Mouse (Mus musculus) embryonic facial prominence, embryonic 11.5 days (tissue): ENCODE data around the gene Prpf3. TPM values are rescaled to one million over a fixed set of nuclear protein-coding genes. Genes with fewer than 3 reads are reported as not detected.

ENCODE experiments used
- ATAC-seq: fragments of 200-750 bp; cut with Nextera tagmentation; replicated peaks from 2 replicates; pipeline ENCODE4 v1.8.0; 2017; ENCODE audit warnings: low read depth; ENCODE audit not compliant: insufficient number of reproducible peaks, low FRiP score, low TSS enrichment
- DNase-seq: peaks from one replicate; pipeline ENCODE4 v3.0.0-alpha.2; 2015; ENCODE audit warnings: low spot score
- H3K27ac ChIP-seq: fragments of 300-500 bp; sonication (generic); replicated peaks from 2 replicates; pipeline ENCODE4 v1.5.1; 2014; ENCODE audit warnings: mild to moderate bottlenecking, low read depth, low read length, control low read depth
- H3K27me3 ChIP-seq: fragments of 300-500 bp; sonication (generic); 2 replicates; pipeline ENCODE4 v1.6.1; 2014; ENCODE audit warnings: mild to moderate bottlenecking, low read length, moderate library complexity, mixed read lengths; ENCODE audit not compliant: control insufficient read depth, insufficient read depth
- H3K36me3 ChIP-seq: fragments of 300-500 bp; sonication (generic); replicated peaks from 2 replicates; pipeline ENCODE4 v1.6.1; 2014; ENCODE audit warnings: low read depth, mild to moderate bottlenecking, low read length, moderate library complexity, mixed read lengths; ENCODE audit not compliant: control insufficient read depth, insufficient read depth
- H3K4me1 ChIP-seq: fragments of 300-500 bp; sonication (generic); 2 replicates; pipeline ENCODE4 v1.6.1; 2014; ENCODE audit warnings: low read length, mixed read lengths; ENCODE audit not compliant: control insufficient read depth, insufficient read depth
- H3K4me2 ChIP-seq: fragments of 300-500 bp; sonication (generic); 2 replicates; pipeline ENCODE4 v1.6.1; 2014; ENCODE audit warnings: low read depth, mild to moderate bottlenecking, control low read depth, low read length, moderate library complexity
- H3K4me3 ChIP-seq: fragments of 300-500 bp; sonication (generic); 2 replicates; pipeline ENCODE4 v1.5.1; 2014; ENCODE audit warnings: low read depth, low read length, control low read depth
- H3K9ac ChIP-seq: fragments of 300-500 bp; sonication (generic); replicated peaks from 2 replicates; pipeline ENCODE4 v1.6.1; 2014; ENCODE audit warnings: mild to moderate bottlenecking, control low read depth, low read length
- H3K9me3 ChIP-seq: fragments of 300-500 bp; sonication (generic); replicated peaks from 2 replicates; pipeline ENCODE4 v1.6.1; 2016; ENCODE audit warnings: mild to moderate bottlenecking, low read length, inconsistent platforms, mixed read lengths; ENCODE audit not compliant: control insufficient read depth
- WGBS: fragments of 180-500 bp; shearing (Covaris S2); extraction: QIAGEN DNeasy Blood & Tissue Kit; methylation state at CpG from one replicate; pipeline ENCODE4 v1.1.7; 2014; 5-methylcytosine and 5-hydroxymethylcytosine counted together
- polyA plus RNA-seq: library from polyadenylated mRNA; unstranded; fragments of >200 nt; fragmentation: Nextera tagmentation; extraction: Ambion mirVana; gene quantifications from 2 replicates; pipeline ENCODE4 v1.2.1, GENCODE M21; 2014

The Prpf3 gene
- polyA plus RNA-seq, 1 experiment from 2014 or later: 69.4 TPM

GRCm38 (mm10) chr3:95870976-95871375 is 15.3 kb upstream of the Prpf3 start:
- DNase-seq (no peak), ATAC-seq (0 out of 2 replicates have a peak, but pooled peaks have one; percentile 4)

GRCm38 (mm10) chr3:95867408-95867807 is 11.7 kb upstream of the Prpf3 start:
- Histone ChIP-seq H3K4me3 (no peak overlapping the region), H3K27me3 (no peaks in the 10 kb centered on the region), H3K9me3 (no peaks in the 10 kb centered on the region), H3K27ac (no peak overlapping the region), H3K4me2 (no peak overlapping the region), H3K9ac (no peak overlapping the region), H3K36me3 (0 out of 2 replicates have a peak, but pooled peaks cover 2% of the 10 kb centered on the region), H3K4me1 (no peaks in the 10 kb centered on the region)
- 88% methylated on average over 2 of the region's 2 CpGs for WGBS
- ATAC-seq (no peak), DNase-seq (no peak)

More at GRCm38 (mm10) chr3:95870976-95871375, 15.3 kb upstream of the Prpf3 start:
- H3K4me3 ChIP-seq: peak overlapping the region; percentile 68
- H3K9me3 ChIP-seq: no peaks in the 10 kb centered on the region
- 9% methylated on average over 15 of the region's 15 CpGs for WGBS
- peak overlapping the region; percentile 46 for H3K4me2 ChIP-seq
- no peaks in the 10 kb centered on the region for H3K27me3 ChIP-seq
- peak overlapping the region; percentile 66; the same call in 1 of the 2 replicates for H3K27ac ChIP-seq
- H3K9ac ChIP-seq: peak overlapping the region; percentile 78
- H3K4me1 ChIP-seq: no peaks in the 10 kb centered on the region
- H3K36me3 ChIP-seq: no peaks in the 10 kb centered on the region

- Histone ChIP-seq H3K4me2 (no peak overlapping the region), H3K4me1 (no peaks in the 10 kb centered on the region), H3K36me3 (0 out of 2 replicates have a peak, but pooled peaks cover 2% of the 10 kb centered on the region), H3K4me3 (no peak overlapping the region), H3K9me3 (no peaks in the 10 kb centered on the region), H3K9ac (no peak overlapping the region), H3K27ac (no peak overlapping the region), H3K27me3 (no peaks in the 10 kb centered on the region)
- 92% methylated on average over 5 of the region's 5 CpGs for WGBS
- DNase-seq (no peak), ATAC-seq (no peak)
Measured at GRCm38 (mm10) chr3:95866071-95866470, 10.4 kb upstream of the Prpf3 start.

GRCm38 (mm10) chr3:95865571-95865970 is 9.9 kb upstream of the Prpf3 start:
- ATAC-seq: no peak
- WGBS: 92% methylated on average over 20 of the region's 20 CpGs
- H3K9ac ChIP-seq: no peak overlapping the region

GRCm38 (mm10) chr3:95865050-95865449 is 9.4 kb upstream of the Prpf3 start:
- Histone ChIP-seq H3K36me3 (0 out of 2 replicates have a peak, but pooled peaks cover 2% of the 10 kb centered on the region), H3K4me3 (no peak overlapping the region), H3K9me3 (no peaks in the 10 kb centered on the region), H3K27me3 (no peaks in the 10 kb centered on the region), H3K4me2 (no peak overlapping the region), H3K9ac (no peak overlapping the region), H3K27ac (no peak overlapping the region), H3K4me1 (no peaks in the 10 kb centered on the region)
- ATAC-seq: no peak
- 94% methylated on average over 5 of the region's 5 CpGs for WGBS
- no peak for DNase-seq

More at GRCm38 (mm10) chr3:95865571-95865970, 9.9 kb upstream of the Prpf3 start:
- Histone ChIP-seq H3K4me2 (no peak overlapping the region), H3K27ac (no peak overlapping the region), H3K36me3 (0 out of 2 replicates have a peak, but pooled peaks cover 2% of the 10 kb centered on the region), H3K27me3 (no peaks in the 10 kb centered on the region), H3K4me1 (no peaks in the 10 kb centered on the region), H3K4me3 (no peak overlapping the region), H3K9me3 (no peaks in the 10 kb centered on the region)
- no peak for DNase-seq

GRCm38 (mm10) chr3:95863578-95863977 is 7.9 kb upstream of the Prpf3 start:
- Histone ChIP-seq H3K4me3 (no peak overlapping the region), H3K36me3 (0 out of 2 replicates have a peak, but pooled peaks cover 2% of the 10 kb centered on the region), H3K4me1 (no peaks in the 10 kb centered on the region), H3K27me3 (no peaks in the 10 kb centered on the region), H3K9ac (no peak overlapping the region), H3K27ac (no peak overlapping the region), H3K9me3 (no peaks in the 10 kb centered on the region), H3K4me2 (no peak overlapping the region)
- ATAC-seq (no peak), DNase-seq (no peak)
- WGBS: 78% methylated on average over 7 of the region's 7 CpGs

GRCm38 (mm10) chr3:95861796-95862195 is 6.1 kb upstream of the Prpf3 start:
- WGBS: 50% methylated on average over 2 of the region's 2 CpGs
- Histone ChIP-seq H3K36me3 (0 out of 2 replicates have a peak, but pooled peaks cover 2% of the 10 kb centered on the region), H3K27me3 (no peaks in the 10 kb centered on the region), H3K4me3 (no peak overlapping the region), H3K4me1 (no peaks in the 10 kb centered on the region), H3K27ac (no peak overlapping the region), H3K9me3 (no peaks in the 10 kb centered on the region), H3K9ac (no peak overlapping the region), H3K4me2 (no peak overlapping the region)
- DNase-seq (peak; percentile 87), ATAC-seq (0 out of 2 replicates have a peak, but pooled peaks have one; percentile 66)

GRCm38 (mm10) chr3:95861216-95861615 is 5.5 kb upstream of the Prpf3 start:
- Histone ChIP-seq H3K9ac (no peak overlapping the region), H3K27me3 (no peaks in the 10 kb centered on the region), H3K9me3 (no peaks in the 10 kb centered on the region), H3K4me2 (no peak overlapping the region), H3K36me3 (0 out of 2 replicates have a peak, but pooled peaks cover 2% of the 10 kb centered on the region), H3K27ac (no peak overlapping the region), H3K4me3 (no peak overlapping the region), H3K4me1 (no peaks in the 10 kb centered on the region)
- no peak for DNase-seq
- no peak for ATAC-seq
- WGBS: 74% methylated on average over 10 of the region's 10 CpGs
